In genomic region chr1:127368513-127368912, GRCm38 (mm10) we compare ENCODE assay signal across 28 mouse cellular contexts.
DNase-seq lines count a peak whose midpoint lies in the region; ATAC-seq and TF ChIP-seq lines count a peak whose summit lies in the region.
"Had no signal": no experiment of that assay in that cellular context is flagged by ENCODE, and none has a peak within 500 bp of the region (broad histone marks: within the 10 kb centered on the region; RNA-seq: fewer than 3 reads in every experiment).

No protein-coding gene starts in this region.

- no peaks in the 10 kb centered on the region for H3K9me3 ChIP-seq in heart, postnatal 0 days (replicated peaks; ENCODE audit: control insufficient read depth, low read length)
- H3K9me3 ChIP-seq: hindbrain, embryonic 12.5 days; intestine, embryonic 15.5 days; limb, embryonic 12.5 days; liver, embryonic 15.5 days; lung, embryonic 15.5 days; midbrain, embryonic 10.5 days; midbrain, embryonic 15.5 days; neural tube, embryonic 15.5 days had no signal

- no peak overlapping the region for H3K4me3 ChIP-seq in heart, adult 2 months
- H3K4me3 ChIP-seq in heart, postnatal 0 days (ENCODE audit: low read depth, low read length): no peak overlapping the region
- H3K4me3 ChIP-seq: erythroblast, embryonic 14.5 days; hindbrain, embryonic 12.5 days; intestine, embryonic 15.5 days; limb, embryonic 12.5 days; liver, embryonic 15.5 days; lung, embryonic 15.5 days; midbrain, embryonic 10.5 days; midbrain, embryonic 15.5 days; neural tube, embryonic 15.5 days had no signal

- H3K27me3 ChIP-seq in heart, adult 2 months (ENCODE audit: control insufficient read depth, insufficient read depth, low read length): no peaks in the 10 kb centered on the region
- no peaks in the 10 kb centered on the region for H3K27me3 ChIP-seq in heart, postnatal 0 days (ENCODE audit: control insufficient read depth, insufficient read depth, low read length)
- H3K27me3 ChIP-seq: CH12.LX; hindbrain, embryonic 12.5 days; intestine, embryonic 15.5 days; limb, embryonic 12.5 days; liver, embryonic 15.5 days; lung, embryonic 15.5 days; midbrain, embryonic 15.5 days; neural tube, embryonic 15.5 days had no signal

- WGBS in heart, adult 2 months: 55% methylated on average over 8 of the region's 8 CpGs
- WGBS in heart, postnatal 0 days: 59% methylated on average over 8 of the region's 8 CpGs

- no peak overlapping the region for H3K27ac ChIP-seq in heart, adult 2 months
- no peak overlapping the region for H3K27ac ChIP-seq in heart, postnatal 0 days (ENCODE audit: low read depth)
- H3K27ac ChIP-seq: hindbrain, embryonic 12.5 days; hindbrain, postnatal 0 days; intestine, embryonic 15.5 days; kidney, postnatal 0 days; limb, embryonic 12.5 days; liver, embryonic 15.5 days; lung, embryonic 15.5 days; midbrain, embryonic 10.5 days; midbrain, embryonic 15.5 days; neural tube, embryonic 15.5 days had no signal

- H3K9ac ChIP-seq in heart, adult 2 months (ENCODE audit: low read depth, low read length): no peak overlapping the region
- no peak overlapping the region for H3K9ac ChIP-seq in heart, postnatal 0 days (replicated peaks; ENCODE audit: low read depth, low read length)
- H3K9ac ChIP-seq: hindbrain, embryonic 12.5 days; intestine, embryonic 15.5 days; limb, embryonic 12.5 days; liver, embryonic 15.5 days; lung, embryonic 15.5 days; midbrain, embryonic 15.5 days; neural tube, embryonic 15.5 days had no signal

- no peak for TF ChIP-seq CTCF in heart, adult 2 months (IDR thresholded peaks at IDR 0.05)
- TF ChIP-seq CTCF in heart, postnatal 0 days (IDR thresholded peaks at IDR 0.05; ENCODE audit: low read depth): no peak

- TF ChIP-seq POLR2A in heart, adult 2 months (IDR thresholded peaks at IDR 0.05; ENCODE audit: insufficient read depth, low read depth, low read length): no peak

- no peak overlapping the region for H3K4me2 ChIP-seq in heart, postnatal 0 days (ENCODE audit: low read depth, low read length)
- H3K4me2 ChIP-seq: hindbrain, embryonic 12.5 days; intestine, embryonic 15.5 days; limb, embryonic 12.5 days; liver, embryonic 15.5 days; lung, embryonic 15.5 days; midbrain, embryonic 15.5 days; neural tube, embryonic 15.5 days had no signal

- H3K79me2 ChIP-seq in heart, adult 2 months (replicated peaks; ENCODE audit: control insufficient read depth, insufficient read depth, low read length): no peaks in the 10 kb centered on the region

- intact Hi-C loops in heart, adult 2 months (cut with DNase I): no loop called here

- no peak for TF ChIP-seq EP300 in heart, adult 2 months (IDR thresholded peaks at IDR 0.05; ENCODE audit: insufficient read depth, low read depth, low read length)
- TF ChIP-seq EP300 in heart, postnatal 0 days (IDR thresholded peaks at IDR 0.05; ENCODE audit: low read depth): no peak

- DNase-seq in cerebellum, adult 11-12 months: peak; percentile 21
- DNase-seq in heart, adult 11 months: peak; percentile 92
- no peak for DNase-seq in heart, adult 2 months
- peak; percentile 82 for DNase-seq in heart, postnatal 0 days (ENCODE audit: low spot score)
- DNase-seq in heart, adult 9 months (ENCODE audit: low spot score in 2 of 2): no peak
- DNase-seq in cerebellum, postnatal 36 days: peak; percentile 9 to 15
- DNase-seq in kidney, adult 11 months: no peak
- DNase-seq: adrenal gland, adult 2 months; adrenal gland, postnatal 36 days; gastrocnemius, postnatal 14 days; heart, postnatal 36 days; kidney, postnatal 4 days; retina, postnatal 1 day; right cerebral cortex, postnatal 14 days had no signal

- ATAC-seq in cerebellum, adult (ENCODE audit: insufficient number of reproducible peaks, low FRiP score, low TSS enrichment): no peak
- ATAC-seq in heart, postnatal 0 days (ENCODE audit: insufficient read depth, low read depth): peak; percentile 76
- ATAC-seq: activated CD4-positive, CD25-positive, alpha-beta regulatory T cell, adult 4 months; hindbrain, postnatal 0 days; intestine, embryonic 15.5 days; midbrain, embryonic 15.5 days had no signal

- peaks cover 1% of the 10 kb centered on the region for H3K36me3 ChIP-seq in heart, adult 2 months (ENCODE audit: control insufficient read depth, insufficient read depth, low read length)
- H3K36me3 ChIP-seq in heart, postnatal 0 days (replicated peaks; ENCODE audit: control insufficient read depth, insufficient read depth, low read length): peaks cover 36% of the 10 kb centered on the region
- H3K36me3 ChIP-seq: liver, embryonic 15.5 days; lung, embryonic 15.5 days; midbrain, embryonic 15.5 days had no signal

- H3K4me1 ChIP-seq in heart, adult 2 months (ENCODE audit: control insufficient read depth, insufficient read depth, low read length): peaks cover 2% of the 10 kb centered on the region
- peaks cover 5% of the 10 kb centered on the region for H3K4me1 ChIP-seq in heart, postnatal 0 days (ENCODE audit: control insufficient read depth, insufficient read depth)
- H3K4me1 ChIP-seq: intestine, embryonic 15.5 days; limb, embryonic 12.5 days; liver, embryonic 15.5 days; lung, embryonic 15.5 days had no signal

Comparison
In these comparisons a context has a peak if more than half of its experiments do, and no peak if none do; other contexts are left out.
1. DNase-seq: peak in cerebellum, adult 11-12 months (single experiment), heart, adult 11 months (single experiment), heart, postnatal 0 days (single experiment) and cerebellum, postnatal 36 days (2 of 2); none in heart, adult 2 months (0 of 2), heart, adult 9 months (0 of 2) and kidney, adult 11 months (single experiment).